Mouse (Mus musculus) MEL (cell line): Measurements from ENCODE around the gene Dgcr2. TPM values are rescaled to one million over a fixed set of nuclear protein-coding genes. Genes with fewer than 3 reads are reported as not detected.

Experiments
- DNase-seq: peaks from one replicate; pipeline ENCODE4 v3.0.0; 2011; ENCODE audit warnings: low read depth, low spot score
- H3K27ac ChIP-seq: 2 replicates; pipeline ENCODE4 v1.5.1; 2012; ENCODE audit warnings: low read depth, mild to moderate bottlenecking, control low read depth, low read length, moderate library complexity; ENCODE audit not compliant: control insufficient read depth
- H3K27me3 ChIP-seq, 2 experiments: fragments of 150-350 bp in 1 of 2; sonication (generic) in 1 of 2; 2 replicates each; pipeline ENCODE4 v1.6.1; 2012; ENCODE audit warnings: low read length in 2 of 2, mild to moderate bottlenecking in 2 of 2, improper control_type of control experiment in 1 of 2, moderate library complexity in 1 of 2; ENCODE audit not compliant: insufficient read depth in 2 of 2, control insufficient read depth in 1 of 2
- H3K36me3 ChIP-seq, 2 experiments: 2 replicates each; pipeline ENCODE4 v1.6.1; 2012 to 2014; ENCODE audit warnings: low read length in 2 of 2, improper control_type of control experiment in 1 of 2, inconsistent platforms in 1 of 2, mild to moderate bottlenecking in 1 of 2; ENCODE audit not compliant: insufficient read depth in 2 of 2, control insufficient read depth in 1 of 2
- H3K4me1 ChIP-seq, 2 experiments: fragments of 150-350 bp in 1 of 2; sonication (generic) in 1 of 2; 2 replicates each; pipeline ENCODE4 v1.6.1; 2012; ENCODE audit warnings: low read length in 2 of 2, improper control_type of control experiment in 1 of 2, mild to moderate bottlenecking in 1 of 2; ENCODE audit not compliant: insufficient read depth in 2 of 2, control insufficient read depth in 1 of 2
- H3K4me3 ChIP-seq, 2 experiments: fragments of 150-350 bp in 1 of 2; sonication (generic) in 1 of 2; 2 replicates each; pipeline ENCODE4 v1.5.1; 2012; ENCODE audit warnings: low read depth in 2 of 2, low read length in 2 of 2, mild to moderate bottlenecking in 2 of 2, moderate library complexity in 2 of 2, control low read depth in 1 of 2, improper control_type of control experiment in 1 of 2; ENCODE audit not compliant: control insufficient read depth in 1 of 2, insufficient read depth in 1 of 2
- H3K79me2 ChIP-seq: 2 replicates; pipeline ENCODE4 v1.6.1; 2012; ENCODE audit warnings: mild to moderate bottlenecking, low read length, moderate library complexity; ENCODE audit not compliant: control insufficient read depth, poor library complexity, insufficient read depth
- H3K9ac ChIP-seq: 2 replicates; pipeline ENCODE4 v1.6.1; 2012; ENCODE audit warnings: low read depth, mild to moderate bottlenecking, control low read depth, low read length, moderate library complexity; ENCODE audit not compliant: control insufficient read depth, poor library complexity, severe bottlenecking
- H3K9me3 ChIP-seq: fragments of 150-350 bp; sonication (generic); replicated peaks from 2 replicates; pipeline ENCODE4 v1.6.1; 2012; ENCODE audit warnings: mild to moderate bottlenecking, low read length, improper control_type of control experiment, moderate library complexity; ENCODE audit not compliant: insufficient read depth
- CHD1 ChIP-seq: IDR thresholded peaks from 2 replicates; pipeline ENCODE4 v1.6.1; 2012; ENCODE audit warnings: low read depth, mild to moderate bottlenecking, inconsistent platforms, low read length, improper control_type of control experiment
- CHD2 ChIP-seq: IDR thresholded peaks from 2 replicates; pipeline ENCODE4 v1.6.1; 2011; ENCODE audit warnings: low read length, improper control_type of control experiment
- CTCF ChIP-seq, 3 experiments: IDR thresholded peaks in 2 of 3; conservative IDR thresholded peaks in 1 of 3; 2 replicates each; pipeline ENCODE4 v1.5.1; 2011 to 2012; ENCODE audit warnings: low read length in 3 of 3, low read depth in 2 of 3, mild to moderate bottlenecking in 2 of 3, improper control_type of control experiment in 1 of 3, inconsistent platforms in 1 of 3, mixed read lengths in 1 of 3, moderate library complexity in 1 of 3; ENCODE audit not compliant: control insufficient read depth in 1 of 3, insufficient read depth in 1 of 3, poor library complexity in 1 of 3, severe bottlenecking in 1 of 3
- E2F4 ChIP-seq: IDR thresholded peaks from 2 replicates; pipeline ENCODE4 v1.6.1; 2011; ENCODE audit warnings: low read depth, low read length, improper control_type of control experiment, borderline replicate concordance
- GATA1 ChIP-seq: IDR thresholded peaks from 2 replicates; pipeline ENCODE4 v1.6.1; 2011; ENCODE audit warnings: low read depth, low read length, improper control_type of control experiment
- HCFC1 ChIP-seq: IDR thresholded peaks from 2 replicates; pipeline ENCODE4 v1.6.1; 2012; ENCODE audit warnings: low read depth, mild to moderate bottlenecking, inconsistent platforms, low read length, improper control_type of control experiment, moderate library complexity
- KAT2A ChIP-seq: conservative IDR thresholded peaks from 2 replicates; pipeline ENCODE4 v1.6.1; 2012; ENCODE audit warnings: low read depth, low read length, improper control_type of control experiment, inconsistent platforms
- MAFK ChIP-seq: IDR thresholded peaks from 2 replicates; pipeline ENCODE4 v1.6.1; 2011; ENCODE audit warnings: low read depth, mild to moderate bottlenecking, low read length, improper control_type of control experiment, borderline replicate concordance
- MAX ChIP-seq: IDR thresholded peaks from 2 replicates; pipeline ENCODE4 v1.6.1; 2011; ENCODE audit warnings: low read length, improper control_type of control experiment
- MAZ ChIP-seq: IDR thresholded peaks from 2 replicates; pipeline ENCODE4 v1.6.1; 2012; ENCODE audit warnings: low read depth, mild to moderate bottlenecking, inconsistent platforms, low read length, improper control_type of control experiment
- MYB ChIP-seq: IDR thresholded peaks from 2 replicates; pipeline ENCODE4 v1.6.1; 2011; ENCODE audit warnings: mild to moderate bottlenecking, low read depth, low read length, improper control_type of control experiment
- RAD21 ChIP-seq: IDR thresholded peaks from 2 replicates; pipeline ENCODE4 v1.6.1; 2011; ENCODE audit warnings: mild to moderate bottlenecking, low read depth, low read length, improper control_type of control experiment
- SMC3 ChIP-seq: IDR thresholded peaks from 2 replicates; pipeline ENCODE4 v1.6.1; 2011; ENCODE audit warnings: low read depth, low read length, improper control_type of control experiment
- TAL1 ChIP-seq: IDR thresholded peaks from 2 replicates; pipeline ENCODE4 v1.6.1; 2012; ENCODE audit warnings: mild to moderate bottlenecking, inconsistent platforms, low read length, moderate library complexity, mixed read lengths
- TBP ChIP-seq: IDR thresholded peaks from 2 replicates; pipeline ENCODE4 v1.8.0; 2011; ENCODE audit warnings: low read depth, low read length, improper control_type of control experiment
- TCF12 ChIP-seq: IDR thresholded peaks from 2 replicates; pipeline ENCODE4 v1.6.1; 2014; ENCODE audit warnings: low read depth, mild to moderate bottlenecking, inconsistent platforms, low read length, improper control_type of control experiment, moderate library complexity
- USF2 ChIP-seq, 2 experiments: IDR thresholded peaks; 2 replicates each; pipeline ENCODE4 v1.6.1; 2011 to 2012; ENCODE audit warnings: improper control_type of control experiment in 2 of 2, low read length in 2 of 2, borderline replicate concordance in 1 of 2, inconsistent platforms in 1 of 2, low read depth in 1 of 2, mild to moderate bottlenecking in 1 of 2; ENCODE audit not compliant: insufficient read depth in 1 of 2
- ZC3H11A ChIP-seq: IDR thresholded peaks from 2 replicates; pipeline ENCODE4 v1.6.1; 2012; ENCODE audit warnings: low read depth, mild to moderate bottlenecking, inconsistent platforms, low read length, improper control_type of control experiment
- ZNF384 ChIP-seq: IDR thresholded peaks from 2 replicates; pipeline ENCODE4 v1.6.1; 2012; ENCODE audit warnings: low read depth, mild to moderate bottlenecking, inconsistent platforms, low read length, improper control_type of control experiment
- polyA plus RNA-seq, 2 experiments: library from polyadenylated mRNA; stranded (reverse) in 1 of 2; unstranded in 1 of 2; fragments of >175 nt in 1 of 2; fragments of >200 nt in 1 of 2; gene quantifications; 2 replicates each; pipeline versions ENCODE4 v1.2.1 to v1.2.4; 2012; ENCODE audit warnings: low replicate concordance in 2 of 2, low read depth in 1 of 2; ENCODE audit not compliant: insufficient read length in 2 of 2, insufficient read depth in 1 of 2, missing spikeins in 1 of 2
- total RNA-seq: library from RNA; depleted of rRNA; stranded (reverse); fragments of 300-350 nt; gene quantifications from 2 replicates; pipeline ENCODE4 v1.2.3, GENCODE M21; 2012

Dgcr2 gene
- total and polyA plus RNA-seq, 3 experiments = 37.1 to 53.7 TPM; not detected in 1

GRCm38 (mm10) chr16:17831781-17832180, 66.6 kb downstream of the Dgcr2 start:
- H3K36me3 ChIP-seq = peaks cover 0 to 11% of the 10 kb centered on the region in 2 experiments; a peak in 2 of 4 replicates
- no peak overlapping the region for H3K9ac ChIP-seq
- no peaks in the 10 kb centered on the region for H3K79me2 ChIP-seq
- no peaks in the 10 kb centered on the region for H3K9me3 ChIP-seq
- DNase-seq = no peak
- H3K4me3 ChIP-seq = no peak overlapping the region
- H3K27me3 ChIP-seq = no peaks in the 10 kb centered on the region
- peaks cover 6 to 23% of the 10 kb centered on the region in 2 experiments for H3K4me1 ChIP-seq
- H3K27ac ChIP-seq = no peak overlapping the region
- no peak for TF ChIP-seq MYB
- TF ChIP-seq RAD21 = peak; percentile 4
- TF ChIP-seq CHD2 = no peak
- peak in 2 of 3 experiments; percentile 11; a peak in 1 of 6 replicates for TF ChIP-seq CTCF (IDR thresholded peaks at IDR 0.05 in 2 of 3, conservative IDR thresholded peaks at IDR 0.05 in 1 of 3; ENCODE audit: control insufficient read depth in 1 of 3, insufficient read depth in 1 of 3, low read depth in 2 of 3, low read length in 3 of 3, poor library complexity in 1 of 3, severe bottlenecking in 1 of 3)
- TF ChIP-seq, all 39 proteins: peak for 2

- H3K4me3 ChIP-seq = no peak overlapping the region
- no peak overlapping the region for H3K9ac ChIP-seq
- TF ChIP-seq MAFK (no peak), MYB (no peak), TAL1 (no peak), ZNF384 (no peak), KAT2A (no peak), E2F4 (no peak), ZC3H11A (no peak), CHD2 (no peak), MAX (no peak), MAZ (no peak), USF2 (IDR thresholded peaks at IDR 0.05; ENCODE audit: borderline replicate concordance in 1 of 2, insufficient read depth in 1 of 2, low read depth in 1 of 2, low read length in 2 of 2) (no peak), GATA1 (no peak), SMC3 (no peak), HCFC1 (no peak), TBP (no peak), TCF12 (no peak), CTCF (IDR thresholded peaks at IDR 0.05 in 2 of 3, conservative IDR thresholded peaks at IDR 0.05 in 1 of 3; ENCODE audit: control insufficient read depth in 1 of 3, insufficient read depth in 1 of 3, low read depth in 2 of 3, low read length in 3 of 3, poor library complexity in 1 of 3, severe bottlenecking in 1 of 3) (no peak), CHD1 (no peak)
- H3K9me3 ChIP-seq = no peaks in the 10 kb centered on the region
- peaks cover 6 to 23% of the 10 kb centered on the region in 2 experiments for H3K4me1 ChIP-seq
- peaks cover 0 to 11% of the 10 kb centered on the region in 2 experiments; a peak in 2 of 4 replicates for H3K36me3 ChIP-seq
- H3K27ac ChIP-seq = no peak overlapping the region
- no peak for DNase-seq
- no peaks in the 10 kb centered on the region; a peak in 1 of 4 replicates for H3K27me3 ChIP-seq
- H3K79me2 ChIP-seq = no peaks in the 10 kb centered on the region
Measured at GRCm38 (mm10) chr16:17830385-17831178, 67.8 kb downstream of the Dgcr2 start.
